Mouse (Mus musculus) heart, postnatal 4 days (tissue): ENCODE measurements around the gene Samd4b. TPM values are rescaled to one million over a fixed set of nuclear protein-coding genes. Genes with fewer than 3 reads are reported as not detected.
"Not testable (repeated sequence)": the region's sequence is repeated elsewhere in the genome, so short reads cannot be mapped to it uniquely, and the experiment has no call there.

Experiments
- DNase-seq: peaks from one replicate; pipeline ENCODE4 v3.0.0; 2021
- total RNA-seq, 2 experiments: library from RNA; stranded (reverse); gene quantifications; 2 replicates each; pipeline ENCODE4 v1.2.3; 2021

Samd4b gene
- total RNA-seq, result 10 to 100 TPM; 49.2 to 50.5 TPM

DNA sequence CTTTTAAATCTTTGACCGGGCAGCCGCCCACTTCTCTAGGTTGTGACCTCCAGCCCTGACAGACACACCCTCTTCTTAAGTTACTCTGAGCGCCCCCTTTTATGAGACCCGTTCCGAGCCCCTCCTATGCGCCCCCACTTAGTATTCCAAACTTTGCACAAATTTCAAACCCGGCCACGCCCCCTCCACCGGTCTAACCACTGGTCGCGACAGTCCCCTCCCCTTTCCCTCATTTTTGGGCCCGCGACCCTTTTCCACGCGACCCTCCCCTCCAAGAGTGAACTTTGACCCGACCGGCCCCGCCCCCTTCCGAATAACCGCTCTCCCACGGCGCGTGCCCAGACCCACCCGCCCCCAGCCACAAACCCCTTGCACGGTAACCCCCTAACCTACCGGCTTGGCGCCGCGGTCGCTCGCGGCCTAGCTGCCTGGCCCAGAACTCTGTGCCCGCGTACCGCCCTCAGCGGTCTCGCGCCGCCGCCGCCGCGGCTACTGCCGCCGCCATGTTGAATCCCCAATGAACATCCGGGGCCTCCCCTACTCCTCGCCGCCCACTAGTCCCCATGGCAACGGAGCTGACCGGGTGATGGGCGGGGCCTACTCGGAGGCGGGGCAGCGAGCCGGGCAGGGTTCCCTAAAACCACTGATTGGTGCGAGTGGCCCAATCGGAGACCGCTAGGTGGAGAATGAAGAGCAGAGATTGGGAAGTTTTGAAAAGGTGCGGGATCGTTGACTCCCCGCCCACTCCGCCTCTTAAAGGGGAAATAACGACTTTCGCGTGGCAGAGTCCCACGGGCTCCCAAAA, at the start of gene Samd4b, which contains the start of gene Pak4:
Samd4b (minus strand) TSS at position 503 of the 805 bp plus-strand sequence.
Pak4 (minus strand) TSS at position 544 of the 805 bp plus-strand sequence.
- peak; percentile 100 for DNase-seq

DNA sequence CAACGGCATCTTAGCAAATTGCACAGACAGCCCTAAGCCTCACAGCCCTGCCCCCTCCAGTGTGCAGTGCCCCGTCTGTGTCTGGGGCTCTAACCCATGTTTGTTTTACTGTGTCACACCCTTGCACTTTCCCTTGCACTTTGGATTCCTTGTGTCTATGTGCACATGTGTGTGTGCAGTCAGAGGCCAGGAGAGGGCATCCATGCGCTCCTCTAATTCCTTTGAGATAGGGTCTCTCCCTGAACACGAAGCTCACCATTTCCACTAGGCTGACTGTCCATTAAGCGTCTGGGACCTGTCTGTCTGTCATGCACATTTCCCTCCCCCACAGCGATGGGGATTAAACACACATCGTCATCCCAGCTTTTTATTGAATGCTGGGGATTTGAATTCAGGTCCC, 49.1 kb upstream of the Samd4b start:
- no peak for DNase-seq

DNA sequence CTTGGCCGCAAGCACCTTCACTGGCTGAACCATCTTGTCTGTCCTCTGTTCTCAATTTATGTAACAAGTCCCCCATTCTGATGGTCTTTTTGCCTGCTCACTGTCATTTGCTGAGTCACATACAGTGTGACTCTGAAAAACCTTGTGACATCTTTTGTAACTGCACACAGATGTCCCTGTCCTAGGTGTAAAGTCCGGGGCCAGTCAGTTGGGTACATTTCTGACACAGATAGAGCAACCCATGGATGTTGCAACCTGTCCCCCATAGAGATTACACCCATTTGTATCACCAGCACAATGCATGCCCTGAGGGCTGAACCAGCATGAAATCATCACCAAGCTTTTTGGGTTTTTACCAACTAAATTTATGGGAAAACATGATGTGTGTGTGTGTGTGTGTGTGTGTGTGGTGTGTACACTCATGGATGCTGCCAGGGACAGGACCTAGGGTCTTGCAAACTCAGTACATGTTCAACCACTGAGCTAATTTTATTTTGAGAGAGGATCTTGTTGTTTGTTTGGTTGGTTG, 48.1 kb upstream of the Samd4b start:
- no peak for DNase-seq

DNA sequence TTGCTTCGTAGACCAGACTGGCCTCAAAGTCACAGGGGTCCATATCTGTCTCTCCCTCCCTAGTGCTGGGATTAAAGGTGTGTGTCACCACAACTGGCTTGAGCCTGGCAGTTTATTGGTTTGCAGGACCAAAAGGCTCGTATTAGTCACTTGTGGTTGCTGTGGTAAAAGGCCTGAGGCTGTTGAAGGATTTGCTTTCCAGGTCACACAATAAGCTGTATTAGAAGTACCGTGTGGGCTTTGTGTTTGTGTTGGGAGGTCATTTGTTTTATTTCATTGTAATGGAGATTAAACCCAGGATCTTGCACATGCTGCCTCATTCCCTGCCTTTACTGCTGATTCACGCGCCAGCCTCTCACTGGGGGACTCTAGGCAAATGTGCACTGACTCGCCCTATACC, 47.4 kb upstream of the Samd4b start:
- no peak for DNase-seq

DNA sequence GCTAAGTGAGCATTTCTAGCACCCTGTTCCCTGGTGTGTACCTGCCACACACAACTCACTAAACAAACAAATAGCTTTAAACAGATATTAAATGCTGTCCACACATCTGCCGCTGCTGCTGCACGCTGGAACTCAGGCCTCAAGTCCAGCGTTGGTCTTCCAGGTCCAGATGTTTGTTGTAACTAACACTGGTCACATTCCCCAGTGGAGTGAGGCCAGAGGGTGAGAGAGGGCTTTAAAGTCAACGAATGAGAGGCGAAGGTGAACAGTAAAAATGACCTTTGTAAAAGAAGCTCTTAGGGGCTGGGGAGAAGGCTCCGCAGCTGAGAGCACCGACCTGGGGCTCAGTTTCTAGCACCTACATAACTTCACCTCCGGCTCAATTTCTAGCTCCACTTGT, 43.6 kb upstream of the Samd4b start:
- DNase-seq, result no peak

DNA sequence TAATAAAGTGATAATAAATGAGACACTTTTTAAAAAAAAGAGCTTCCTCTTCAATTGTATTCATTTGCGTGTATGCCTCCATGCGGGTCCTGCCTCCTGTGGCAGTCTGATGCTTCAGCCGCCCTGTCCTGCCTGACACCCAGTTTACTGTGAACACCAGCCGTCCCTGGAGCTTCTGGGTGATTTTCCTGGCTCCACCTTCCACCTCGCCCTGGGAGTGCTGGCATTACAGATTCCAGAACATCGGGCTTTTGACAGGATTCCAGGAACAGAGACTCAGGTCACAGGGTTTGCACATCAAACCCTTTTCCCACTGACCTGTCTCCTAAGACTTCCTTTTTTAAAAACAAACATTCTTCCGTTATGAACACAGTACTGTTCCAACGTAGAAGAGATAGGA, 39.6 kb upstream of the Samd4b start:
- DNase-seq, result no peak

DNA sequence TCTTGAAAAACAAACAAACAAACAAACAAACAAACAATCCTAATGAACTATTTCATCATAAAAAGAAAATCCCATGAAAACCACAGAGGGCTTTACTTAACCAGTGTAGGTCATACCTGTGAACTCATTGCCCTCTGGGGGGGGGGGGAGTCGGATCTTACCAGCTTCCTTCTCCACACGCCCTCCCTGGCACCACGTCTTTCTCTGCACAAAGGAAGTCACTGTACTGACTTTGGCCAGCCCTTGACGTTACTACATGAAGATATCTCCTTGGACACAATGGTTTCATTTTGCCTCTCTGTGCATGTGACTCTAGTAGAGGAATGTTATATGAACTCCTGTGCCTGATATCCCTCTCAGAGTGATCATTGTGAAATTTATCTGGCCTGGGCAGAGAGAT, 36.2 kb upstream of the Samd4b start:
- DNase-seq, result no peak

DNA sequence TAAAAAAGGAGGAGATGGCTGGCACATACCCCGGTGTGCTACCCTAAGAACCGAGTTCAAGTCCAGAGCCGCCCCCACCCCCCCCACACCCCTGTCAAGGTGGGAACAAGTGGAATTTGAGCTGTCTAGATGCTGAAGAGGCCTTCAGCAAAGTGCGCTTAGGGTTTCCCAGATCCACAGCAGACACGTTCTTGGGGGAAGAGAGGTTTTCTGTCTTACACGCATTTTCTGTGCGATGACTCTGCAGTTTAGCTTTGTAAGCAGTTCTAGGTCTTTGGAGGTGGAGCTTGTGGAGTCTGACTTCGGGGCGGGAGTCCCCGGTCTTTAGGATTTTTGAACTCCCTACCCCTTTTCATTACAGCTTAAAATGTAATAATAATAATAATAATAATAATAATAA, 33.1 kb upstream of the Samd4b start, which contains the start of gene Acp7:
Acp7 (minus strand) TSS at position 260 of the 400 bp plus-strand sequence.
- no peak for DNase-seq

DNA sequence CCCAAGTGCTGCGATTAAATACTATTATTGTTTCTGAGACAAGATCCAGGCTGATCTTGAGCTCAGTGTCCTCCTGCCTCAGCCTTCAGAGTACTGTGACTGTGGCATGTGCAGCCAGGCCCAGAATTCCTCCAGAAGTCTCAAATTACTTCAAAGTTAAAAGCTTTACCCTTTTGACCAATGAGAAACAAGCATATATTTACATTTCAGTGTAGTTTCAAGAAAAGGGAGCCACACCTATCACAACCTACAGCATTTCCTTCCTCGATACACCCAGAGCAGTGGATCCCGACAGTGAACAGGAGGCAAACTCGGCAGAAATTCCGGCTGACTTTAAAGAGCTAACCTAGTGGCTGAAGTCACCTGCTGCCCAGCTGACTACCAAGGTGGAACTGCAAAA, 26.8 kb upstream of the Samd4b start:
- DNase-seq, result no peak

DNA sequence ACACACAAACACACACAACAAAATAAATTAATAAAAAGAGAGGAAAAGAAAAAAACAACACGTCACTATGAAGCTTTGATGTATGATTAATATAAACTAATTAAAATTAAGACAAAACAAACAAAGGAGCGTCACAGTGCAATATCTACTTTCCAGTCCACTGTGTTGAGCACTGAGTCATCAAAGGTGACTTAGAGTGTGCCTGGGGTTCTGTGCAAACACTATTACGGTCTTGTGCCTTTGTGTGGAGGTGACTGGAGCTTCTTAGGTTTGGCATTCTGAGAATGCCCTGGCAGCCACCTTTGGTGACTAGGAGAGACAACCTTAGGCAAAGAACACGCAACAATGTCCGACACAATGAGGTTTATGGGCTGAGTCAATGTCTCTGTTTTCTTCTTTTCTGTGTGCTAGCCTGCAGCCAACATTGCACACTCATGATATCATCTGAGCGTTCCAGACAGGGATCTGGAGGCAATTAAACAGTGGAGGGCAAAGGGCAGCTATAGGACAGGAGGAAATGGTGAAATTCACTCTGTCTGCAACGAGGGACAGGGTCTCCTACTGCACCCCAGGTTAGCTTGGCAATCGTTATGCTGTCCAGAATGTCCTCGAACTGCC, 21.3 kb upstream of the Samd4b start:
- DNase-seq, result no peak

DNA sequence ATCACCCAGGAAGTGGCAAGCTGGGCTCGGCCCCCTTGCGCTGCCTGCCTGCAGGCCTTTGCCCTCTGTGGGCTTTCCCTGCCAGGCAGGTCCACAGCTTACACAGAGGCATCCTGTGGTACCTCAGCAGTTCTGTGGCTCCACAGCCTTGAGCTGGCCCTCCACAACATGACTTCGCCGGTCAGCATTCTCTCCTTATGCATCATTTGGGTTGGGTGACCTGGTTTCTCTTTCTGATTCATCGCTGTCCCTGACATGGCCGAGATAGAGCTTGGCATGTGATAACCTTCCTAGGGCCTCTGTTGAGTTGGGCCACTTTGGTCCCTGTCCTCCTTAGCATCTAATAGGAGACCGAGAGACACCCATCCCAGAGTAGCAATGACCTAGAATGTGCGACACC, 8.0 kb upstream of the Samd4b start:
- DNase-seq, result no peak

DNA sequence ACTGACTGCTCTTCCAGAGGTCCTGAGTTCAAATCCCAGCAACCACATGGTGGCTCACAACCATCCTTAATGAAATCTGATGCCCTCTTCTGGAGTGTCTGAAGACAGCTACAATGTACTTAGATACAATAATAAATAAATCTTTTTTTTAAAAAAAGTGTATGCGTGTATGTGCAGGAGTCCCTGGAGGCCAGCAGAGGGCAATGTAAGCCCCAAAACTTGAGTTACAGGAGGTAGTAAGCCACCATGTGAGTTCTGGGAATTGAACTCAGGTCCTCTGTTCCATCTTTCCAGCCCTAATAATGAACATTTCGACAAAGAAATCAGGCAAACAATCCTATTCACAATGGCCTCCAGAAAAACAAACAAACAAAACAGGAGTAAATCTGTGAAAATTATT, 5.8 kb upstream of the Samd4b start:
- not testable (repeated sequence) for DNase-seq

DNA sequence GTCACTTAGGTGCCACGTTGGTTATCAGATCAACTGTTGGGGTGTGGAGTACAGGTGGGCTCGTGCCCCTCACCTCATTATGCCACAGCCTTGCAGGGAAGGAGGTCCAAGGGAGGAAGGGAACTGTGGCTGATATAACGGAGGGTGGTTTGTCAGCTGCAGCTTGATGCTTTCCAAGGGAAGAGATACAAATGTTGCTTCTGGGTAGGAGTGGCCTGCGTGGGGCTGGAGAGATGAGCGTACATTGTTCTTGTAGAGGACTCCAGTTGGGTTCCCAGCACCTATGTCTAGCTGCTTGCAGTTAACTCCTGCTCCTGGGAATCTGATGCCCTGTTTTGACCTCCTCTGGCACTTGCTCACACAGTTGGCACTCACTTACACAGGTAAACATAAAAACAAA, 5.2 kb upstream of the Samd4b start:
- no peak for DNase-seq

DNA sequence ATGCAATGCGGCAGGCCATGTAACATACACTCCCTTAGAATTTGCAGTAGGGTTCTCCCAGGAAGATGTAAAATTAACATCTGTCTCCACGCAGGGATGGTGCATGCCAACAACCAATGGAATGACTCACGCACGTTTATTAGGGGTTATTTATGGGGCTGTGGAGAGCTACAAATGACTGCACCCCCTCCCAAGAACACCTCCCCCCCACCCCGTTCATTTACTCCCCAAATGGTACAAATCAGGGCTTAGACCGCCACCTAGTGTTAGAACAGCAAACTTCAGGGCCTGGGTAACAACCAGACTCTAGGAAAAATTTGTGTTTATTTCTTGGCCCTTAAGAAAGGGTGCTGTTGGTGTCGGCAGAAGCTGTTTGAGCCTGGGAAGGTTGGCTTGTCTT, 3.7 kb upstream of the Samd4b start:
- DNase-seq, result peak; percentile 65

DNA sequence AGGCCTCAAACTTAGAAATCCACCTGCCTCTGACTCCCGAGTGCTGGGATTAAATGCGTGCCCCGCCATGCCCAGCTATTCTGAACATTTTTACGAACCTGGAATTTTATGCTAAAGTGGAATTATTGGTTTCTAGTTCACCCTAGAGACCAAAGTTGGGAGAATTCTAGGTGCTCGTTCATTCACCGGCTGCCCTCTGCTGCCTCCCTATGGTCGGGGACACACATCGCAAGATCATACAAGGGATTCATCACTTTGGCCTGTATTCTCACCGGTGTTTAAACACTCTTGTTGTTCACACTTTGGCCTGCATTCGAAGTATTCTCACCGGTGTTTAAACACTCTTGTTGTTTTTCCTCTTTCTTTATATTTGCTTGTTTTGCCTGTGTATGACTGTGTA, 3.1 kb upstream of the Samd4b start:
- peak; percentile 79 for DNase-seq

DNA sequence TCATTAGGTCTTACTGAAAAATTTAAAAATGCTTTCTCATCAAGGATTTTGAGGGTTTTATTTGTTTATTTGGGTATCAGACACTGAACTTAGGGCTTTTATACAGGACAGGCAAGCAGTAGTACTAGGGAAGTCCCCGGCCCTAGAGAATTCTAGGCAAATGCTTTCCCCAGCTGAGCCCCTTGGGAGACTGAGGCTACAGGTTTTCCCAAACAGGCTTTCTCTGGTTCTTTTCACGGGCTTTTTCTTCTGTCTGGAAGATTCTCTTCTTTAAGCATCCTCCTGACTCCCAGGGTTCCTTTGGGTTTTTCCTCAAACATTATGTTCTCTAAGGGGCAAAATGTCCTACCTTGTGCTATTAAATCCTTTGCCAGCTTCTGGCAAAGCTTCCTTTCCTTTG, 1.0 kb upstream of the Samd4b start:
- DNase-seq, result no peak

DNA sequence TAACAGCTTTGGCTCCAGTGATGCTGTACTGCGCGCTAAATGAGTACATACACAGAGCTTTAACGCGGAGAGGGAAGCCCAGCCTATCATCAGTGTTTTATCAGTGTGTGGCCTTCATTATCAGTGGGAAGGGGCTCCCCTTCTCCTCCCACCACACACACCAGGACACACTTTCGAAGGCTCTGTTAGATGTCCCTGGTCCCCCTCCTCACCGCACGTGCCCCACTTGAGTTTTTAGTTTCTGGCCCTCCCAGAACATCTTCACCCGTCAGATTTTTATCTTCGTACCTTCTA, 720 bp downstream of the Samd4b start:
- no peak for DNase-seq

DNA sequence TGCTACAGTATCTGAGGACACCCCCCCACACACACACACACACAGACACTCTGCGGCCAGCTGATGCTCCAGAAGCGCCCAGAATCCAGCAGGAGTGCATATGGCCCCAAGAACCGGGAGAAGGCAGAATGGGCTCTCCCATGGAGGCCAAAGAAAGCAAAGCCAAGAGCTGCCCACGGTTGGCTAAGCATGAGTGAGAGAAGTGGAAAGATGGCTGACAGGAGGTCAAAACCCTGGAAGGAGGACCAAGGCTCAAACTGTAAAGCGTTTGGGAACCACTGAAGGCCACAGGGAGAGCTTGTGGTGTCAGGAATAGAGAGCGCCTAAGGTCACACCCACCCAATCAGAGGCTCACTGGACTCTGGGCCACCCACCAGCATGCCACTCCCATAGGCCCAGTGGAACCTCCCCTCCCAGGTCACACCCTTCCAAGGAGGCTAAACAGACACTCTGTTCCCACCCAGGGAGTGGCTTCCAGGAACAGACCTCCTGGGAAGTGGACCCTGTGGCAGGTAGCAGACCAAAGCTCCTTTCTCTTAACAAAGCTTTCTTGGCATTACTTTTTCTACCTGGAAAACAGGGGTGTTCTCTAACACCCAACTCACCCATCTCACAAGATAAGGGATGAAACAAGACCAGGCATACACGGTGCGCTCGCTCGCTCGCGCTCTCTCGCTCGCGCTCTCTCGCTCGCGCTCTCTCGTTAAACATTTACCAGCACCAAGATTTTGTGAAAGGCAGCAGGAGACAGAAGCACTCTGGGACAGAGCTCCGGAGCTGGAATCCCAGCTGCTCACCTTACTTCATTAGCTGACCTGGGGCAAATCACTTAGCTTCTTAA, 1.3 kb downstream of the Samd4b start:
- DNase-seq, result peak; percentile 26

DNA sequence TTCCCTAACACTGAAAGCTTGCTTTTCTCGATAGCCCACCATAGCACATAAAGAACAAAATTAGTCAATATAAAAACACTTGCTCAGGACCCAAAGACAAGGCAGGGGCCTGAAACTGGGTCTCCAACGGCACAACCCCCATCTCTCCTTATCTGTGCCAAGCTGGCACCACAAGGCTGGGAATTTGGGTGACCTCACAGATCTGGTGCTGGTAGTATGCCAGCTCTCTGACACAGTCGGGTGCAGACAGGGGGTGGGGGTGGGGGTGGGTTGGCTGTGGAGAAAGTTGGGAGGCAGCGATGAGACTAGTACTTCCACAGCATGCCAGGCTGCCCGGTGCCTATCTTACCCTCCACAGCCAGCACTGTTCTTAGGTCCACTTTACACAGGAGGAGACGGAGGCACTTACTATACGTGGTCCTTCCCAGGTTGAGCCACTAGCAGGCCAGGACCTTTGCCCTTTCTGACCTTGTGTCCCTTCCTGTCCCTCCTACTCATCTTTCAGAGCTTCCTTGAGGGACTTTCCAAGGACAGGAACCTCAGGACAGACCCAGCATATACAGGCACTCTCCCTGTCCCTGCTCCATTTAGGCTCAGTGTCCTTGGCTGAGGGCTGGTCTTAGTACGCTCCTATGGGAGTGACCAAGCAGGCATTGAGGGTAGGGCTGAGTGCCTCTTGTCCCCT, 2.1 kb downstream of the Samd4b start:
- no peak for DNase-seq

DNA sequence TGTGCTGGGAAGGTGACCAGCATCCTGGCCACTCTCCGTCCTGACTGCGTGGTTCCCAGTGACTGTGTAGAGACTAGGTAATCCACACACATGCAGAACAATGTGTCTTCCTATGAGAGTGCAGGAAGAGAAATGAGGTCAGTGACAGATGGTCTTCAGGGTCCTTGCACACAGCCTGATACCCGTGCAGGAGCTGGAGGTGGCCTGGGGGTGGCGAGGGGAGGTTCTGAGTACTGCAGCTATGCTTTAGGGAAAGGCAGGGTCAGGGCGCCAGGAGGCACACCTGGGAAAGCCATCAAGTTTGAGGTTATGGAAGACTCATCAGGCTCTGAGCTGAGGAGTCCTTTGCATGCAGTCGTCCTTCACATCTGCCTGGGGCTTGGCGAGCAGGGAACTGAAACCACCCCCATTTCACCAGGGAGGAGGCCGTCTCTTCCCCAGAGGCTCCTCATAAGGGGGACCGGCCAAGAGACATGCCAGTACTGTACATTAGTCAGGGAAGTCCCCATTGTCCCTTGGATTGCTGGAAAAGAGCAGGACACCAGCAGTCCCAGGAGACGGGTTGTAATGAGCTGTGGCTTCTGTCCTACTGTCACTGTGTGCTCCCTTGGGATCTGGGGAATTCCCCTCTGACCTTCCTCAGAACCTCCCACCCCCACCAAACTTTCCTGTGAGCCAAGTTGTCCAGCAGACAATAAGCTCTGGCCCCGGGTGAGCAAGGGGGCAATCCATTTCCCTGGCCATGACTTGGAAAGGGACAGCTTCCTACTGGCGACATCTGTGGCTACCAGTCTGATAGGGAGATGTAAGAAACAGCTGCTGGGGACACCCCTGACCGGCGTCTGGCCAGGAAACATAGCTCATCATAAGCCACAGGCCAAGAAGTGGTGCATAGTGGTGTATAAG, 4.5 kb downstream of the Samd4b start:
- DNase-seq, result peak; percentile 74

DNA sequence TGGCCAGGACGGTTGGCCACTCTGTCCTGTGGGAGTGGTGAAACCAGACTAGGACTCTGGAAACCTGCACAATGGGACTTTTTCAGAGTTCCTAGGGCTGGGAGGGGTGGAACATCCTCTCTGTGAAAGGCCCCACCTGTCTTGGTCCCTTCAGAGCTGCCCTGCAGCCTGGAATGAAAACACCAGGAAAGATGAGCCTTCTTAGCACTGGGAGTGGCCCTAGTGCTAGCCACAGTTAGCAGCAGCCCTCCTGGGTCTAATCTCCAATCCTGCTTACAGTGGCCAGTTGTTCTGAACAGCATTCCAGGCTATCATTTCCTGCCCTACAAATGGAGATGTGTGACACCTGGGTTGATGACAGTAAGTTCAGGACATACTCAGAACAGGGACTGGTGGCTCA, 6.1 kb downstream of the Samd4b start:
- DNase-seq, result no peak
